Mouse (Mus musculus): Measurements from ENCODE around the gene Gfod1. TPM values are rescaled to one million over a fixed set of nuclear protein-coding genes. Genes with fewer than 3 reads are reported as not detected.

Gene Gfod1
- polyA plus RNA-seq, 1 experiment from 2014 or later = 3.8 TPM

- Histone ChIP-seq H3K9ac (replicated peaks; ENCODE audit: low read depth, low read length) (no peak overlapping the region), H3K4me1 (ENCODE audit: control insufficient read depth, insufficient read depth, low read length) (no peaks in the 10 kb centered on the region), H3K4me3 (ENCODE audit: low read depth, low read length) (no peak overlapping the region), H3K27ac (ENCODE audit: low read depth, low read length) (no peak overlapping the region), H3K27me3 (ENCODE audit: control insufficient read depth, insufficient read depth, low read length) (no peaks in the 10 kb centered on the region), H3K9me3 (ENCODE audit: control insufficient read depth, low read length) (no peaks in the 10 kb centered on the region), H3K4me2 (ENCODE audit: low read depth, low read length) (no peak overlapping the region), H3K36me3 (ENCODE audit: control insufficient read depth, insufficient read depth, low read length) (no peaks in the 10 kb centered on the region)
- ATAC-seq (ENCODE audit: low read depth) = no peak
- WGBS = 78% methylated on average over 10 of the region's 10 CpGs
Measured at GRCm38 (mm10) chr13:43270220-43270597, 33.8 kb downstream of the Gfod1 start.

GRCm38 (mm10) chr13:43269460-43270219 lies 34.3 kb downstream of the Gfod1 start:
- Histone ChIP-seq H3K4me3 (ENCODE audit: low read depth, low read length) (no peak overlapping the region), H3K27ac (ENCODE audit: low read depth, low read length) (no peak overlapping the region), H3K36me3 (ENCODE audit: control insufficient read depth, insufficient read depth, low read length) (no peaks in the 10 kb centered on the region), H3K4me1 (ENCODE audit: control insufficient read depth, insufficient read depth, low read length) (no peaks in the 10 kb centered on the region), H3K27me3 (ENCODE audit: control insufficient read depth, insufficient read depth, low read length) (no peaks in the 10 kb centered on the region), H3K9ac (replicated peaks; ENCODE audit: low read depth, low read length) (no peak overlapping the region), H3K4me2 (ENCODE audit: low read depth, low read length) (no peak overlapping the region), H3K9me3 (ENCODE audit: control insufficient read depth, low read length) (no peaks in the 10 kb centered on the region)
- WGBS = 27% methylated on average over 4 of the region's 4 CpGs
- ATAC-seq (ENCODE audit: low read depth) = no peak

GRCm38 (mm10) chr13:43268539-43269327 lies 35.2 kb downstream of the Gfod1 start:
- Histone ChIP-seq H3K27me3 (ENCODE audit: control insufficient read depth, insufficient read depth, low read length) (no peaks in the 10 kb centered on the region), H3K27ac (ENCODE audit: low read depth, low read length) (no peak overlapping the region), H3K4me2 (ENCODE audit: low read depth, low read length) (no peak overlapping the region), H3K9me3 (ENCODE audit: control insufficient read depth, low read length) (no peaks in the 10 kb centered on the region), H3K36me3 (ENCODE audit: control insufficient read depth, insufficient read depth, low read length) (no peaks in the 10 kb centered on the region), H3K9ac (replicated peaks; ENCODE audit: low read depth, low read length) (no peak overlapping the region), H3K4me1 (ENCODE audit: control insufficient read depth, insufficient read depth, low read length) (no peaks in the 10 kb centered on the region), H3K4me3 (ENCODE audit: low read depth, low read length) (no peak overlapping the region)
- 53% methylated on average over 12 of the region's 12 CpGs for WGBS
- no peak for ATAC-seq (ENCODE audit: low read depth)

- no peak overlapping the region for H3K27ac ChIP-seq (ENCODE audit: low read depth, low read length)
- H3K27me3 ChIP-seq (ENCODE audit: control insufficient read depth, insufficient read depth, low read length) = no peaks in the 10 kb centered on the region
- no peaks in the 10 kb centered on the region for H3K9me3 ChIP-seq (ENCODE audit: control insufficient read depth, low read length)
- H3K36me3 ChIP-seq (ENCODE audit: control insufficient read depth, insufficient read depth, low read length) = no peaks in the 10 kb centered on the region
- no peak for ATAC-seq (ENCODE audit: low read depth)
- no peak overlapping the region for H3K9ac ChIP-seq (replicated peaks; ENCODE audit: low read depth, low read length)
- 93% methylated on average over 2 of the region's 2 CpGs for WGBS
- H3K4me3 ChIP-seq (ENCODE audit: low read depth, low read length) = no peak overlapping the region
- H3K4me2 ChIP-seq (ENCODE audit: low read depth, low read length) = no peak overlapping the region
- no peaks in the 10 kb centered on the region for H3K4me1 ChIP-seq (ENCODE audit: control insufficient read depth, insufficient read depth, low read length)
Measured at GRCm38 (mm10) chr13:43267902-43268301, 36.1 kb downstream of the Gfod1 start.

GRCm38 (mm10) chr13:43267216-43267615 lies 36.8 kb downstream of the Gfod1 start:
- WGBS = 89% methylated on average over 3 of the region's 3 CpGs
- H3K9me3 ChIP-seq (ENCODE audit: control insufficient read depth, low read length) = no peaks in the 10 kb centered on the region
- no peaks in the 10 kb centered on the region for H3K36me3 ChIP-seq (ENCODE audit: control insufficient read depth, insufficient read depth, low read length)
- H3K27ac ChIP-seq (ENCODE audit: low read depth, low read length) = no peak overlapping the region
- no peak for ATAC-seq (ENCODE audit: low read depth)
- no peak overlapping the region for H3K4me2 ChIP-seq (ENCODE audit: low read depth, low read length)
- no peak overlapping the region for H3K9ac ChIP-seq (replicated peaks; ENCODE audit: low read depth, low read length)
- H3K4me1 ChIP-seq (ENCODE audit: control insufficient read depth, insufficient read depth, low read length) = no peaks in the 10 kb centered on the region
- H3K27me3 ChIP-seq (ENCODE audit: control insufficient read depth, insufficient read depth, low read length) = no peaks in the 10 kb centered on the region
- H3K4me3 ChIP-seq (ENCODE audit: low read depth, low read length) = no peak overlapping the region

- H3K27ac ChIP-seq (ENCODE audit: low read depth, low read length) = no peak overlapping the region
- no peak overlapping the region for H3K4me3 ChIP-seq (ENCODE audit: low read depth, low read length)
- H3K27me3 ChIP-seq (ENCODE audit: control insufficient read depth, insufficient read depth, low read length) = no peaks in the 10 kb centered on the region
- ATAC-seq (ENCODE audit: low read depth) = no peak
- WGBS = 90% methylated on average over 10 of the region's 10 CpGs
- no peaks in the 10 kb centered on the region for H3K9me3 ChIP-seq (ENCODE audit: control insufficient read depth, low read length)
- no peaks in the 10 kb centered on the region for H3K36me3 ChIP-seq (ENCODE audit: control insufficient read depth, insufficient read depth, low read length)
- H3K4me1 ChIP-seq (ENCODE audit: control insufficient read depth, insufficient read depth, low read length) = no peaks in the 10 kb centered on the region
- H3K4me2 ChIP-seq (ENCODE audit: low read depth, low read length) = no peak overlapping the region
- no peak overlapping the region for H3K9ac ChIP-seq (replicated peaks; ENCODE audit: low read depth, low read length)
Measured at GRCm38 (mm10) chr13:43266333-43266732, 37.6 kb downstream of the Gfod1 start.

GRCm38 (mm10) chr13:43265116-43265515 lies 38.9 kb downstream of the Gfod1 start:
- no peak overlapping the region for H3K9ac ChIP-seq (replicated peaks; ENCODE audit: low read depth, low read length)
- no peak overlapping the region for H3K4me3 ChIP-seq (ENCODE audit: low read depth, low read length)
- H3K27me3 ChIP-seq (ENCODE audit: control insufficient read depth, insufficient read depth, low read length) = no peaks in the 10 kb centered on the region
- WGBS = 39% methylated on average over 4 of the region's 4 CpGs
- H3K27ac ChIP-seq (ENCODE audit: low read depth, low read length) = no peak overlapping the region
- no peaks in the 10 kb centered on the region for H3K9me3 ChIP-seq (ENCODE audit: control insufficient read depth, low read length)
- H3K4me1 ChIP-seq (ENCODE audit: control insufficient read depth, insufficient read depth, low read length) = no peaks in the 10 kb centered on the region
- no peak overlapping the region for H3K4me2 ChIP-seq (ENCODE audit: low read depth, low read length)
- H3K36me3 ChIP-seq (ENCODE audit: control insufficient read depth, insufficient read depth, low read length) = no peaks in the 10 kb centered on the region
- ATAC-seq (ENCODE audit: low read depth) = no peak

- Histone ChIP-seq H3K4me2 (ENCODE audit: low read depth, low read length) (no peak overlapping the region), H3K36me3 (ENCODE audit: control insufficient read depth, insufficient read depth, low read length) (no peaks in the 10 kb centered on the region), H3K27ac (ENCODE audit: low read depth, low read length) (no peak overlapping the region), H3K27me3 (ENCODE audit: control insufficient read depth, insufficient read depth, low read length) (no peaks in the 10 kb centered on the region), H3K9me3 (ENCODE audit: control insufficient read depth, low read length) (no peaks in the 10 kb centered on the region), H3K4me3 (ENCODE audit: low read depth, low read length) (no peak overlapping the region), H3K9ac (replicated peaks; ENCODE audit: low read depth, low read length) (no peak overlapping the region), H3K4me1 (ENCODE audit: control insufficient read depth, insufficient read depth, low read length) (no peaks in the 10 kb centered on the region)
- WGBS = 88% methylated on average over 5 of the region's 5 CpGs
- ATAC-seq (ENCODE audit: low read depth) = no peak
Measured at GRCm38 (mm10) chr13:43263646-43264045, 40.3 kb downstream of the Gfod1 start.

GRCm38 (mm10) chr13:43262114-43262739 lies 41.7 kb downstream of the Gfod1 start:
- no peaks in the 10 kb centered on the region for H3K4me1 ChIP-seq (ENCODE audit: control insufficient read depth, insufficient read depth, low read length)
- no peaks in the 10 kb centered on the region for H3K36me3 ChIP-seq (ENCODE audit: control insufficient read depth, insufficient read depth, low read length)
- H3K27me3 ChIP-seq (ENCODE audit: control insufficient read depth, insufficient read depth, low read length) = no peaks in the 10 kb centered on the region
- no peak overlapping the region for H3K9ac ChIP-seq (replicated peaks; ENCODE audit: low read depth, low read length)
- H3K4me3 ChIP-seq (ENCODE audit: low read depth, low read length) = no peak overlapping the region
- no peak overlapping the region for H3K27ac ChIP-seq (ENCODE audit: low read depth, low read length)
- no peak overlapping the region for H3K4me2 ChIP-seq (ENCODE audit: low read depth, low read length)
- ATAC-seq (ENCODE audit: low read depth) = no peak
- 91% methylated on average over 11 of the region's 11 CpGs for WGBS
- H3K9me3 ChIP-seq (ENCODE audit: control insufficient read depth, low read length) = no peaks in the 10 kb centered on the region

Measured in neural tube, embryonic 14.5 days (tissue).